Mouse (Mus musculus) retina, adult 2 months (tissue): ENCODE measurements at regions not wholly inside any gene's neighbourhood (a gene's known extent, or its start where the extent isn't known, plus 50 kb on each side); places are given as distances from the start of the nearest gene placed in this dataset.

Experiments used
- DNase-seq: peaks from one replicate; pipeline ENCODE4 v3.0.0-alpha.2; 2012; ENCODE audit warnings: low read depth, low spot score

- DNase-seq: no peak
Measured at GRCm38 (mm10) chr13:92911660-92912284, 67.2 kb downstream of the Mtx3 start.

DNA sequence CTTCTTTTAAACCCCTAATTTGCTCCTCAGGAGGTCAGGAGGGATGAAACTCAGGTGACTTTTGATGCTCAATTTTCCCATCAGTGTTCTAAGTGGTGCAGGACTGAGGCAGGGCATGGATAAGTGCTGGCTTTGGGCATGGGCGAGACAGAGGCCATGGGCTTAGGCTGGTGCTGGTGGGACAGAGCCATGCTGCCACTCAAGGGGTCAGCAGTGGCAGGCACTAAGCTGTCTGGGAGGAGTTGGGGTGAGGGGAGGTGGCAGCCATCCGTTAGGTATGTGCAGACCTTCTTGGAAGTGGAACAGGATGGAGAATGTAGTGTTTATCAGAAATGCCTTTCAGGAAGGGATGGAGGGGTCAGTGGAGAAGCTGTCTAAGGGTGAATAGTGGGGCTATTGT lies 68.1 kb downstream of the Mtx3 start:
- DNase-seq: no peak

DNA sequence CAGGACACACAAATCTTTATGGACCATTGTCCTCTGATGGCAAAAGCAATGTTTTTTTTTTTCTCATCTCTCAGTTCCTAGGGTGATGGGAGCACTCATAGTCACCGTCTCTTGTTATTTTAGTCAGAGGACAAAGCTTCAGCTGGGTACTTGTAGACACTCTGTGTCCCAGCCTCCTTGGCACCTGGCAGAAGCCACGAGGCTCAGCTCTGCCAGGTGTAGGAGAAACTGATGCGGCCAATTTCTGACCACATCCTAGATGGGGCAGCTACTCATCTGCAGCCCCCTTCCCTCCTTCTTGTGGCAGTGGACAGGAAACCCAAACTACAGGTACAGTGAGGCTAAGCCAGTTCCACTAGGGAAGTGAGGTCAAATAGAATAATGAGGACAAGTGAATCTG lies 70.1 kb downstream of the Mtx3 start:
- DNase-seq: no peak

DNA sequence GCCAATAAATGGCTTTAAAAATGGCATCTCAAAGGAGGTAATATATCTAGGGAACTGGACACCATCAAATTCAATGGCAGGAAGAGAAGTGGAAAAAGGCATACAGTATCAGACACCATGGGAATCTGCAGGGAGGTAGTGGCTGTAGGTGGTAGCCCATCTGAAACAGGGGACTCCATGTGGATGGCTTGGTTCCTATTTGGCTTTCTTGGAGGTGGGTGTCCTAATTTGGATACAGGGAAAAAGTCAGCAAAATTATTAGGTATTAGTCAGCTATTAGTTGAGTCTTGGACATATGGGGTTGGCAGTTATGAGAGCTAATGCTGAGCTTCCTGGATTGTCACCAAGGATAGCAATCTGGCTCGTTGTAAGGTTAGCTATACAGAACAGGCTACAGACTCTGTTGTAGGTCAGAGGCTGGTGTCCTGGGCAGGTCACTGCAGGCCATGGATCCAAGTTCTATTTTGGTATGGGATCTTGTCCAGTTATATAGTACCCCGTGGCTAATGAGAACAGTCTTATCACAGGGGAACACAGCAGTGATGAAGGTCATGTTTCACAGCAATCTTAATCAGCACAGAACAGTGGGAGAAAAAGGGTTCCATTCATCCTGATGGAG lies 70.8 kb downstream of the Mtx3 start:
- no peak for DNase-seq

DNA sequence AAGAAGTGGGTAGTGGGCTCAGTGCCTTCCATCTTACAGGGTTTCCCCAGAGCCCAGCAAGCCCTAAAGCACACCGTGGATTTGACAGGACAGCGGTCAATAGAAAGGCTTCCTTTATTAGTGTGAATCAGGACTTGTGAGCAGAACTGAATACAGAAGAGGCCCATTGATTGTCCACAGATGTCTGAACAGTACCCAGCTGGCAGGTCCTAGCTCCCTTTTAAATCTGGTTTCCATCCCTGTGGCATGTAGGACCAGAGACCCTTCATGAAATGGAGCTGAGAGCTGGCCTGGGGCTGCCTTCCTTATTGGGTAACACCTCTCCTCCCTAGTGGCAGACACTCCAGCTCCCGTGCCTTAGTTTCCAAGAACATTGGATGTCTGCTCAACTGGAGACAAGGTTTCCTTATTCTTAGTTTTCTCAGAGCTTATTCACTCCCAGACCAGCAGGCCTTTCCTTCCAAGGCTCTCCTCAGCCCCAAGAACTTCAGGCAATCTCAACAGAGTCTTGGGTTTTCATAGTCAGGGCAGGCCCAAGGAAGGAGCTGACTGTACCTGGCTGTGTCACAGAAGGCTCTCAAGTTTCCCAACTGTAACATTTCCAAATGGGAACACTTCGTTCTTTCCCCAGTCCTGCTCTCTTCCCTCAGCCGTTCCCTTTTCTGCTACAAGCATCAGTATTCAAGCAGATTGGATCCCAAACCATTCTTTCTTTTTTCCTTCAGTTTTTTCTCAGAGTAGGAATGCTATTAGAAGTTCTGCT lies 71.6 kb downstream of the Mtx3 start:
- no peak for DNase-seq

DNA sequence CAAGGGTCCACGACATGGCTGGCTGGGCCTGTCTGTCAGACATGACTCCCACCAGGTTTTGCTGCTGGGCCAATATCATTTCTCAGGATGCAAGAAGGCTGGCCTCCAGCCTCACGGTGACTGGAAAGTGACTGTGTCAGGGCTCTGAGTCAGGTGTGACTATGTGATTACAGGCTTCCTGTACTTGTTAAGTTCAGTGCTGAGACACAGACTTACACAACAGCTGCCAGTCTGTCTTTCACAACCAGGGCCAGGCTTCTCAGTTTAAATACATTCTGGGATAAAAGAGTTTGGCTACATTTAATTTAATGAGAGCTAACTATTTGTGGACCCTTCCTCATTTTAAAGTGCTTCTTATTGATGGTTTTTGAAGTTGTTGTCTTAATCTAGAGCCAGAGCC lies 75.3 kb downstream of the Mtx3 start:
- no peak for DNase-seq

DNA sequence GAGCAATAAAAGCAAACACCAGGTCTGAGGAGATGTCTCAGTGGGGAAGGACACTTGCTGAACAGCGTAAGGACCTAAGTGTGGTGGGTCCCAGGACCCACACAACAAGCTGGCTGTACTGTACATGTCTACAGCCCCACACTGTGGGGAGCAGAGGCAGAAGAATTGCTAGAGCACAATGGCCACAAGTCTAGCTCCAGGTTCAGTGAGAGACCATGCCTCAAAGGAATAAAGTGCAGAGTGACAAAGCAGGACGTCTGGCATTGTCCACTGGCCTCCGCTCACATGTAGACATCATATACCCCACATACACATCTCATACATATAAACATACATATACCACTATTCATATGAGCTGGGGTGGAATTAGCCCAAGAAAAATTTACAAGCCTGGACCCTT lies 77.4 kb downstream of the Mtx3 start:
- no peak for DNase-seq

- DNase-seq: no peak
Measured at GRCm38 (mm10) chr13:92923496-92923895, 78.9 kb downstream of the Mtx3 start.

GRCm38 (mm10) chr13:92924021-92924420 lies 79.5 kb downstream of the Mtx3 start:
- no peak for DNase-seq

GRCm38 (mm10) chr13:92925196-92925595 lies 80.6 kb downstream of the Mtx3 start:
- no peak for DNase-seq

GRCm38 (mm10) chr13:92928551-92928950 lies 84.0 kb downstream of the Mtx3 start:
- no peak for DNase-seq

DNA sequence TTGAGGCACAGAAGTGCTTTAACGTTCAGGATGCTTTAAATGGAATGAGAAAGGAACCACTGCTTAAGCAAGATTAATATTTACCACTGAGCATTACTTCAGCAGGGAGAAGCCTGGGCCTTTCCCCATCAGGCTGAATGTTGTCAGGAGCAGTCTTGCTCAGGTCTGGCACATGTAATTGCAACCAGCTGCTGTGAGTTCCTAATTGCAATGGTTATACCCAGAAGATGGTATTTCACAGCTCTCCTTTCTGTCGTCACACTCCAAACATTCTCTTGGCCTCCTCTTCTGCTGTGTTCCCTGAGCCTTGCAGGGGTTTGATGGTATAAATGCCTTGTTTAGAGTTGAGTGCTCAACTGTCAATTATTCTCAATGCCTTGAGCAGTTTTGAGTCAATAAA lies 87.1 kb downstream of the Mtx3 start:
- DNase-seq: no peak

GRCm38 (mm10) chr13:92939032-92939431 lies 94.5 kb downstream of the Mtx3 start:
- no peak for DNase-seq

GRCm38 (mm10) chr13:92940610-92941009 lies 96.0 kb downstream of the Mtx3 start:
- no peak for DNase-seq

DNA sequence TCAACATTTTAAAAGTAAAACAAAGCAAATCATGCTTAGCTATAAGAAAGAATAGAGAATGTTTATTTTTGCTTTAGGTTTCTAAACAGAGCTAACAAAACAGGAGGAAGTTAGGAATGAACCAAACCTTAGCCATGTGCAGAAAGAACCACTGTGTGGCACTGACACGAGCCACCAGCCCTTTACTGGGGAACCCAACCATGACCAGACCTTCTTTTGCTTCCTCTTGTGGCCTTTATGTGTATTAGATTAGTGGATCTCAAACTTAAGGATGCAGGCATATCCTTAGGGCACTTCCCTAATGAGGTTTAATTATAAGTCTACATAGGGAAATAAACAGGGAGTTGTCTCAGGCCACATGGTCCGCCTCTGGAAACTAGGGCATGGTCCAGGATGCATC lies 104.0 kb downstream of the Mtx3 start:
- no peak for DNase-seq

DNA sequence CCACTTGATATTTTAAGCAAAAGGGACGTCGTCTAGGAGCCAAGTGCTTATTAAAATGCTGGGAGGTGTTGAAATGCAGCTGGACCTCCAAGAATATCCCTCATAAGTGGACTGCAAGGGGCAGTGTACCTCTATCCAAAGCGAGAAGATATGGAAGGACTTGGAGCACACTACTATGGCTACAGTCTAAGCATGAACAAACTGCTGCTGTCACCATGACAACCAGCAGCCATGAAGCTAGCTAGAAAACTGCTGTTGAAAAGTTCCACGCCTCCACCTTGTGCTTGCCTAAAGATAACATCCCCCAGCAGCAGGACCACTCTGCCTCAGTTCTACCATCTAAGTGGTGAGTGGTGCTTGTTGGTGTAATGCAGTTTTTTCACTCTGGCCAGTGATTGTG lies 115.5 kb downstream of the Mtx3 start:
- DNase-seq: no peak

- DNase-seq: no peak
Measured at GRCm38 (mm10) chr13:92962625-92963024, 118.1 kb downstream of the Mtx3 start.

- no peak for DNase-seq
Measured at GRCm38 (mm10) chr13:92963351-92963895, 118.9 kb downstream of the Mtx3 start.

- DNase-seq: no peak
Measured at GRCm38 (mm10) chr13:92964213-92964743, 119.7 kb downstream of the Mtx3 start.

DNA sequence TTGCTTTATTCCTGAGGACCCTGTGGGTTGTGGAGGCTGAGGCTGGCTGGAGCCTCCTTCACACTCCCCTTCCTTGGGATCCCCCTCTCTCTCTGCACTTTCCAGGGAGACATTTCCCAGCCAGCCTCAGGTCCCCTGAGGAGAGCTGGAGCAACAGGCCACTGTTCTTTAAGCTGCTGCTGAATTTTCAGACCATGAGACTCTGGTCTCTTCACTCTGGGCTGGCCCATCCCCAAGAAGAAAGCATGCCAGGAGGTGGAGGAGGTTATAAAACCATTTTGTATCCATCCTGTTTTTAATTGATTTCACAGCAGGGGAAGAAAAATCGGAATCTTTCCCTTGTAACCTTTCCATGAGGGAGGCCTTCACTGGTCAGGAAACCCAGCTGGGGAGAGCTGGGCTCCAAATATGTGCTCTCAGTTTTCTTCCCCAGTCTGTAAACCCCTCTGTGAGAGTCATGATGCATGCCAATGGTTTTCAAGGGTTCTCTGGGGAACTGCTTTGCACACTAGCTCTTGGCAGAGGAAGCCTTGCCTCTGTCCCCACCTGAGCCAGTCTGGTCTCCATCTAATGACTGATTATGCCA lies 122.6 kb downstream of the Mtx3 start:
- DNase-seq: no peak

GRCm38 (mm10) chr13:92969579-92969978 lies 125.0 kb downstream of the Mtx3 start:
- no peak for DNase-seq

DNA sequence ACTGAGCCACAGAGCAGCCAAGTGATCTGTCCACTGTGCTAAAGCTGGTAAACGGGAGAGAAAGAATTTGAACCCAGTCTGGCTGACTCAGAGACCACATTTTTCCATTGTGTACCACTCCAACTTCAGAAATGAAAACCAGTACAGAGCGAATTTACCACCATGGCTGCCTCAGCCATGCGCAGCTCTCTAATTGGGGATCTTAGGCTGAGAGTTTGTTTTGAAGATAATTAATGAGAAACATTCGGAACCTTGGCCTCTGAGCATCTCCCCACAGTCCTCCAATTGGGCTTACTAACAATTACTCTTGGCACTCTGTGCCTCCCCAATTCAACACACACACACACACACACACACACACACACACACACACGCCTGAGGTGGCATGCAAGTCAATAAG lies 128.3 kb downstream of the Mtx3 start:
- DNase-seq: no peak
